In the genomic region with DNA sequence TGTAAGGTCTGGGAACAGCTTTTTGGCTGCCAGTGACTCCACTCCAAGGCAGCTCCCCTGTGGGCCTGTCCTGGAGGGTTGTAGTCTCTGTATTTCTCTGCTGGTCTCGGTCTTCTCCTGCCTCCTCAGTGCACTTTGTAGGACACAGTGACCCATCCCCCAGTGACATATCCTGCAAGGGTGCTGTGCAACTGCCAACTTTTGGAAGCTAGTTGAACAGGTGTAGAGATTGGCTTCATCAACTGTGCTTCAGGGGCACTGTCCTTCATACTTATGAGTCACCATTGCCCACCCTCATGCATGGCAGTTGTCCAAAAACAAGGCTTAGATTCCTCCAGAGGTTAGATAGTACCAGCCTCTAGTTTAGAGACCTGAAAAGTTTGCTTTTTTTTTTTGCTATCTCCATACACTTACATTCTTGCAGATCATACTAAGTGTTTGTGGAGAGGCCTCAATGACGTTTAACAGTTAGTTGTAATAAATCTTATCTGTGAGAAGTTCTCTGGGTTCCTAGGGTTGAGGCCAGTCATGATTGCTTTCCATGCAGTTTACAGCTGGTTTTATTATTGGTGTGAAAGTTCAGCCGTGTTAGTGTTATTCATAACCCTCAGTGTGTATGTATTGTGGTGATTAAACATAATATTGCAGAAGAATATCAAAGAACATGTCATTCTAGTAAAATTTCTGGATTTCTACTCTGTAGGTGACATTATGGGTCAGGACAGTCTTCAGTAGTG, we compare ENCODE assay signal across 10 mouse cellular contexts. TPM values are rescaled to one million over a fixed set of nuclear protein-coding genes. Genes with fewer than 3 reads are reported as not detected.
DNase-seq lines count a peak whose midpoint lies in the region; ATAC-seq and TF ChIP-seq lines count a peak whose summit lies in the region.
"Had no signal": no experiment of that assay in that cellular context is flagged by ENCODE, and none has a peak within 500 bp of the region (broad histone marks: within the 10 kb centered on the region; RNA-seq: fewer than 3 reads in every experiment).

No protein-coding gene starts in this region.

- H3K27ac ChIP-seq in liver, embryonic 13.5 days, result peak overlapping the region; percentile 87
- peak overlapping the region; percentile 50 for H3K27ac ChIP-seq in bone marrow macrophage, adult 2 months (ENCODE audit: insufficient read depth, low read depth, low read length)
- H3K27ac ChIP-seq in intestine, postnatal 0 days (ENCODE audit: low read depth, low read length), result peak overlapping the region; percentile 37; the same call in 1 of the 2 replicates
- H3K27ac ChIP-seq in stomach, embryonic 15.5 days, result no peak overlapping the region
- H3K27ac ChIP-seq: left cerebral cortex, adult 2 months had no signal

- no peaks in the 10 kb centered on the region for H3K9me3 ChIP-seq in liver, embryonic 13.5 days (replicated peaks)
- no peaks in the 10 kb centered on the region for H3K9me3 ChIP-seq in intestine, postnatal 0 days (ENCODE audit: control insufficient read depth)
- H3K9me3 ChIP-seq in stomach, embryonic 15.5 days, result no peaks in the 10 kb centered on the region

- peaks cover 24% of the 10 kb centered on the region for H3K4me1 ChIP-seq in liver, embryonic 13.5 days (replicated peaks)
- H3K4me1 ChIP-seq in bone marrow macrophage, adult 2 months (ENCODE audit: control insufficient read depth, insufficient read depth, low read length), result peaks cover 36% of the 10 kb centered on the region
- H3K4me1 ChIP-seq in intestine, postnatal 0 days (replicated peaks; ENCODE audit: control insufficient read depth, insufficient read depth, low read length), result peaks cover 3% of the 10 kb centered on the region
- H3K4me1 ChIP-seq in stomach, embryonic 15.5 days, result peaks cover 5% of the 10 kb centered on the region

- no peak for TF ChIP-seq CTCF in bone marrow macrophage, adult 2 months (IDR thresholded peaks at IDR 0.05; ENCODE audit: low read depth, low read length)
- no peak for TF ChIP-seq CTCF in intestine, postnatal 0 days (IDR thresholded peaks at IDR 0.05; ENCODE audit: low read depth)

- 56% methylated on average over 3 of the region's 3 CpGs for WGBS in liver, embryonic 13.5 days (ENCODE audit: insufficient replicate concordance)
- WGBS in intestine, postnatal 0 days, result 32% methylated on average over 3 of the region's 3 CpGs
- WGBS in stomach, embryonic 15.5 days, result 60% methylated on average over 3 of the region's 3 CpGs

- peak; percentile 19; the same call in 1 of the 2 replicates for ATAC-seq in liver, embryonic 13.5 days (ENCODE audit: low read depth)
- ATAC-seq in intestine, postnatal 0 days, result peak; percentile 94
- peak; percentile 27; the same call in 1 of the 2 replicates for ATAC-seq in stomach, embryonic 15.5 days (ENCODE audit: insufficient read depth, low FRiP score, low read depth)
- ATAC-seq in CD4-positive, CD25-positive, alpha-beta regulatory T cell, adult 4 months, result no peak

- TF ChIP-seq POLR2A in bone marrow macrophage, adult 2 months (IDR thresholded peaks at IDR 0.05; ENCODE audit: borderline replicate concordance, low read depth, low read length), result no peak

- 0 out of 2 replicates have a peak overlapping the region, but pooled peaks have one; percentile 10 for H3K4me2 ChIP-seq in liver, embryonic 13.5 days
- H3K4me2 ChIP-seq in intestine, postnatal 0 days (replicated peaks; ENCODE audit: low read depth), result no peak overlapping the region
- 0 out of 2 replicates have a peak overlapping the region, but pooled peaks have one; percentile 8 for H3K4me2 ChIP-seq in stomach, embryonic 15.5 days

- H3K36me3 ChIP-seq in liver, embryonic 13.5 days, result no peaks in the 10 kb centered on the region
- H3K36me3 ChIP-seq in intestine, postnatal 0 days (ENCODE audit: control insufficient read depth, insufficient read depth), result no peaks in the 10 kb centered on the region
- no peaks in the 10 kb centered on the region for H3K36me3 ChIP-seq in stomach, embryonic 15.5 days

- no peak overlapping the region for H3K4me3 ChIP-seq in liver, embryonic 13.5 days (replicated peaks)
- H3K4me3 ChIP-seq in bone marrow macrophage, adult 2 months (ENCODE audit: insufficient read depth, low read length), result no peak overlapping the region
- no peak overlapping the region for H3K4me3 ChIP-seq in intestine, postnatal 0 days (ENCODE audit: low read depth, low read length)
- no peak overlapping the region for H3K4me3 ChIP-seq in stomach, embryonic 15.5 days (replicated peaks)
- H3K4me3 ChIP-seq: left cerebral cortex, adult 2 months had no signal

- no peaks in the 10 kb centered on the region for H3K27me3 ChIP-seq in liver, embryonic 13.5 days
- no peaks in the 10 kb centered on the region for H3K27me3 ChIP-seq in intestine, postnatal 0 days (replicated peaks; ENCODE audit: control insufficient read depth, insufficient read depth, low read length)
- H3K27me3 ChIP-seq in stomach, embryonic 15.5 days (replicated peaks), result no peaks in the 10 kb centered on the region

- no peak overlapping the region; the same call in 1 of the 2 replicates for H3K9ac ChIP-seq in liver, embryonic 13.5 days
- no peak overlapping the region for H3K9ac ChIP-seq in intestine, postnatal 0 days (ENCODE audit: low read depth, low read length)
- no peak overlapping the region for H3K9ac ChIP-seq in stomach, embryonic 15.5 days

- no peak for DNase-seq in liver, embryonic 13.5 days
- no peak for DNase-seq in liver
- no peak for DNase-seq in spleen, adult 12 weeks (ENCODE audit: low spot score)
- DNase-seq: cerebellum, adult 11 months had no signal

RNA-seq across cellular contexts. Expression of gene AL731706.1, which starts 29.2 kb away (rescaled TPM):
- polyA plus RNA-seq in liver, embryonic 13.5 days (2015; fragmentation: Nextera tagmentation; extraction: Ambion mirVana), result 15.1 and 15.5 TPM in 2 replicates
- polyA plus RNA-seq in bone marrow macrophage, adult 2 months (2012; ENCODE audit: insufficient read depth, insufficient read length, missing spikeins), result 8.0 and 19.6 TPM in 2 replicates
- polyA plus RNA-seq in intestine, postnatal 0 days (2015; fragmentation: Nextera tagmentation; extraction: Ambion mirVana), result 70.4 and 72.9 TPM in 2 replicates
- 32.9 and 33.7 TPM in 2 replicates for polyA plus RNA-seq in stomach, embryonic 15.5 days (2015; fragmentation: Nextera tagmentation; extraction: Ambion mirVana)
- polyA plus RNA-seq in CD4-positive, CD25-positive, alpha-beta regulatory T cell, adult 4 months (2017; shearing (Covaris generic)), result 10 to 100 TPM in 1 of 2 experiments, 1 to 10 TPM in 1; 4.0 to 21.0 TPM

RNA-seq across cellular contexts. Expression of gene Mkks, which starts 29.2 kb away (rescaled TPM):
- 6.9 and 11.6 TPM in 2 replicates for polyA plus RNA-seq in liver, embryonic 13.5 days (2015; fragmentation: Nextera tagmentation; extraction: Ambion mirVana)
- 16.2 and 26.4 TPM in 2 replicates for polyA plus RNA-seq in bone marrow macrophage, adult 2 months (2012; ENCODE audit: insufficient read depth, insufficient read length, missing spikeins)
- 25.3 and 26.2 TPM in 2 replicates for polyA plus RNA-seq in intestine, postnatal 0 days (2015; fragmentation: Nextera tagmentation; extraction: Ambion mirVana)
- 13.1 and 13.3 TPM in 2 replicates for polyA plus RNA-seq in stomach, embryonic 15.5 days (2015; fragmentation: Nextera tagmentation; extraction: Ambion mirVana)
- polyA plus RNA-seq in CD4-positive, CD25-positive, alpha-beta regulatory T cell, adult 4 months (2017; shearing (Covaris generic)), result 10 to 100 TPM; 12.2 to 23.3 TPM

RNA-seq across cellular contexts. Expression of gene Slx4ip, which starts 29.4 kb away (rescaled TPM):
- polyA plus RNA-seq in liver, embryonic 13.5 days (2015; fragmentation: Nextera tagmentation; extraction: Ambion mirVana), result 2.7 and 2.8 TPM in 2 replicates
- polyA plus RNA-seq in bone marrow macrophage, adult 2 months (2012; ENCODE audit: insufficient read depth, insufficient read length, missing spikeins), result 4.7 and 4.9 TPM in 2 replicates
- 2.8 and 3.5 TPM in 2 replicates for polyA plus RNA-seq in intestine, postnatal 0 days (2015; fragmentation: Nextera tagmentation; extraction: Ambion mirVana)
- polyA plus RNA-seq in stomach, embryonic 15.5 days (2015; fragmentation: Nextera tagmentation; extraction: Ambion mirVana), result 5.6 and 6.6 TPM in 2 replicates
- 1 to 10 TPM; 5.4 to 6.2 TPM for polyA plus RNA-seq in CD4-positive, CD25-positive, alpha-beta regulatory T cell, adult 4 months (2017; shearing (Covaris generic))

RNA-seq across cellular contexts. Expression of gene AL731706.2, which starts 34.9 kb away (rescaled TPM):
- 14.7 and 18.1 TPM in 2 replicates for polyA plus RNA-seq in liver, embryonic 13.5 days (2015; fragmentation: Nextera tagmentation; extraction: Ambion mirVana)
- polyA plus RNA-seq in bone marrow macrophage, adult 2 months (2012; ENCODE audit: insufficient read depth, insufficient read length, missing spikeins), result 3.8 TPM in 1 of 2 replicates, not detected in the other
- 52.5 and 61.5 TPM in 2 replicates for polyA plus RNA-seq in intestine, postnatal 0 days (2015; fragmentation: Nextera tagmentation; extraction: Ambion mirVana)
- polyA plus RNA-seq in stomach, embryonic 15.5 days (2015; fragmentation: Nextera tagmentation; extraction: Ambion mirVana), result 31.6 and 32.9 TPM in 2 replicates
- 10 to 100 TPM in 1 of 2 experiments, not detected in 1; 12.9 TPM for polyA plus RNA-seq in CD4-positive, CD25-positive, alpha-beta regulatory T cell, adult 4 months (2017; shearing (Covaris generic))
- polyA plus RNA-seq: small intestine, adult 2 months had no signal
